Mouse (Mus musculus) mouse embryonic stem cell (cell line): ENCODE results near the gene Scyl3.

Experiments used
- in situ Hi-C, 2 experiments: fragments of 300-500 bp; cut with MboI; formaldehyde crosslinking; loops; 1 replicate in 1 of 2; 3 replicates in 1 of 2; pipeline ENCODE4 v1.14.3; 2019 to 2020; ENCODE audit warnings: low sequenced_read_pairs in 2 of 2, low pct_unique_long_range_greater_than_20kb in 1 of 2, mixed read lengths in 1 of 2; ENCODE audit not compliant: unreplicated experiment in 1 of 2

The Scyl3 gene

GRCm38 (mm10) chr1:163928846-163929245, at the start of gene Scyl3:
Gene Scyl3, plus strand, starts transcription at chr1:163929100.
- in situ Hi-C loops = loop anchor here in 1 of 2 experiments (25.0 kb wide), 1 partner anchor 1217 kb away; no protein-coding TSS in a partner anchor

- in situ Hi-C loops = no loop called here
Observed at GRCm38 (mm10) chr1:163889629-163890028, 39.3 kb upstream of the Scyl3 start.

GRCm38 (mm10) chr1:163893294-163893693, 35.6 kb upstream of the Scyl3 start:
- in situ Hi-C loops = no loop called here

DNA sequence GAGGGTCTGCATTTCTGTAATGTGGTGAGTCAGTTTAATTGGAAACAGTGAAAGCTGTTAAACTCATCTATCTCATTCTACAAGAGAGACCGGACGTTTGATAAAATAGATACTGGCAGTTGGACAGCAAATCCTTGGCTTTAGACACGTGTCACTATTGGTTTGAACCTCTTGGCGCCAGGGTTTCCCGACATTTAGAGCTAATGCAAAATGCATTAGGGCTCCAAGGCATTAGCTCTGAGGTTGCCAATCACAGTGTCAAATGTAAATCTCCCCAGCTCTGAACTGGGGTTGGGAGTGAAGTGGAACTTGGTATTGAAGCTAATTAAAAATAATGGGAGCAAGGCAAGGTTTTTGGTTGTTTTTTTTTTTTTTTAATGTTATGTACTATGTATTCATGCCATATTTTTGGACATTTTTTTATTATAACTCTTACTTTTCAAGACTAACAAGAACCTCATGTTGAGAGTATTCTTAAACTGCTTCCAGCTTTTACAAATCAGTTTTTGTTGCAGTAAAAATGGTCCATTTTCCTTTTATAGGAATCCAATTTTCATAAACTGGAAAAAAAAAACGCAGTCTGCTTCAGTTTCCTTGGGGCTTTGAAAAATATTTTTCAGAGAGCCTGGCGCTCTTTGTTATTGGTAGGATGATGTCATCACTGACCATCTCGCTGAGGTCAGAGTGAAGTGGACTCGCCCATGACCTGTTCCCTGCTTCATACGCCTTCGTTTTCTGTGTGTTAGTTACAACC, 34.9 kb upstream of the Scyl3 start:
- in situ Hi-C loops = no loop called here

- in situ Hi-C loops = no loop called here
Observed at GRCm38 (mm10) chr1:163898291-163898764, 30.6 kb upstream of the Scyl3 start.

DNA sequence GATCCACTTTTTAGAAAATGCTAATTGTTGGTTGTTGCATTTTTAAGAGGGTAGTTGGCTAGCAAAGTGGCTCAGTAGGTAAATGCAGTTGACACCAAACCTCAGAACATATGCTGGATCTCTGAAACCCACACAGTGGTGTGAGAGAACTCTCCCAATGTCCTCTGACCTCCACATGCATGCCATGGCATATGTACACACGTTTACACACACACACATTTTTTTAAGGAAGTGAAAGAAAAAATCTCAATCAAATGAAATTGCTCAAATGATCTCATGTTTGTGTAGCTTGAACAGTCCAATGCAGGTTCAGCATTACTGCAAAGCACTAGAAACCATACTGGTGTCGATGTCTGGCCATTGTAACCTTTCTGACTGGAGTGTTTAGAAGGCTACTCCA, 29.3 kb upstream of the Scyl3 start:
- in situ Hi-C loops = no loop called here

DNA sequence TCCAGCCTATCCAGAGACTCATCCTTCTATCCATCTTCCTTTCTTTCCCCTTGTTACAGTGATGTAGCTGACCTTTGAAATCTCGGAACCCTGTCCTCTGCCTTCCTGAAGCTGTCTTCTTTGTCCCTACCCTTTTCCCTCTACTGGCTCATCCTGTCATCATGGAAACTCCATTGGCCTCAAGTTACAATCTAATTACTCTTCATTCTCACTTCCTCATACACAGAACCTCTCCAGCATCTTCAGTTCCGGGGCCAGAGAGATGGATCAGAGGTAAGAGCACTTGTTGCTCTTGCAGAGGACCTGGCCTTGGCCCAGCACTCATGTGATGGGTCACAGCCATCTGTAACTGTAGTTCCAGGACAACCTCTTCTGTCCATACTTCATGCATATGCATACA, 28.7 kb upstream of the Scyl3 start:
- in situ Hi-C loops = no loop called here

DNA sequence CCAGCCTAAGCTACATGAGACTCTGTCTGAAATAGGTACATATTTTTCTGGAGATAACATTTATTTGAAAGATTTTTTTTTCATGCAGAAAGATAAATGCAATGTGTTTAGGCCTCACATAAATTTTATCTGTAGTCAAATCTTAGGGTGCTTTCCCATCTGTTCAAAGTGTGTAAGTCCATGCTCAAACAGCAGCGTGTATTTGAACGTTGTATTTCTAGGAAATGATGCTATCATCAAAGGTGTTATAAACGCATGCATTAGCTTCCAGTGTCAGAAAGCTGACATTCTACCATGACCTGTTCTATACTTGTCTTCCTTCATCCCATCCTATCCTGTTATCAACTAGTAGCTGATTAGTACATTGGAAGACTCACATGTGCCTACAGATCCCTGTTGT, 25.5 kb upstream of the Scyl3 start:
- in situ Hi-C loops = no loop called here

DNA sequence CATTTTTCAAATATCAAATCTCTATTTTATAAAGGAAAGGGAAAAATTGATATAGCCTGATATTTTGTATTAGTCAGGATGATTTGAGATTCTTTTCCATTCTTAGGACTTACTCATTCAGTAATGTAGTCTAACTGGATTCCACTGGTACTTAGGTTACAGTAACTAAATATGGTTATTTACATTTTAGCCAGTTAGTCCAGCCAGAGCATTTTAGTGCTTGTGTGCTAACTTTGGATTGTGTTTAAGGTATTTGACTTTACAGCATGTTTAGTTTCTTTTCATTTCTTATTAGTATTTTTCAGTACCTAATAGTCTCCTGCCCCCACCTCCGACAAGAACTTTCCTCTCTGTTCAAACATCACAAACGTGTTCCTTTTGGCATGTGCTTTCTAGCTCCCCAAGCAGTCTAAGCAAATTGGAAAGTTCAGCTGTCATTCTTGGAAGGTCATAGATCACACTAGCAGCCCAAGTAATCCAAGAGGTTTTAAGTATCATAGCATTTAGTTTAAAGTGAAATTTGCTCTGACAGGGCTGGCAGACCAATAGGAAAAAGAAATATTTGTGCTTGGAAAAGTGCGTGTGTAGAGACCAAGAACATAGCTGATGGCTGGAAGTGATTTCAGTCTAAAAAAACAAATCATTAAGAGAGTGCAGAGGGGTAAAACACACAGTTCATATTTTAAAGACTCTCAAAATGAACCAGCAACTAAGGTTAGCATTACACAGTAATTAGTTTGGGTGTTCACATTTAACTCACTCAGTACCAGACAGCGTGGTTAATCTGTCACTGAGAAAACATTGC, 21.7 kb upstream of the Scyl3 start:
- in situ Hi-C loops = no loop called here

DNA sequence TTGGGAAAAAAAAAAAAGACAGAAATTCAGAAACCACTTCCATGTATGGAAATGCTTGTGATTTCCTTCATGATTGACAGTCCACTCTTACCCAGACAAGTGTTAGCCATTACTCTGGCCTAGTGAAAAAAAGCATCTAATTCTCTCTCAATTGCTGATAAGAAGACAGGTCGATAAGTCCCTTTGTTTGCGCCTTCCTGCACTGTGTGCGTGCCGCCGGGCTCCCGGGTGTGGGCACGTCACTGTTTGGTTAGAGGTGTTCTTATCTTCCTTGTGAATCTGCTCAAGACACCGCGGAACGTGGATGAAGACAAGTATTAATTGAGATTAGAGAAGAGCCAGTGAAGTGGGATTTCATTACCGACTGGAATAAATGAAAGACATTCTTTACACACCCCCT, 20.5 kb upstream of the Scyl3 start:
- in situ Hi-C loops = no loop called here

GRCm38 (mm10) chr1:163910343-163910742, 18.6 kb upstream of the Scyl3 start:
- in situ Hi-C loops = no loop called here

DNA sequence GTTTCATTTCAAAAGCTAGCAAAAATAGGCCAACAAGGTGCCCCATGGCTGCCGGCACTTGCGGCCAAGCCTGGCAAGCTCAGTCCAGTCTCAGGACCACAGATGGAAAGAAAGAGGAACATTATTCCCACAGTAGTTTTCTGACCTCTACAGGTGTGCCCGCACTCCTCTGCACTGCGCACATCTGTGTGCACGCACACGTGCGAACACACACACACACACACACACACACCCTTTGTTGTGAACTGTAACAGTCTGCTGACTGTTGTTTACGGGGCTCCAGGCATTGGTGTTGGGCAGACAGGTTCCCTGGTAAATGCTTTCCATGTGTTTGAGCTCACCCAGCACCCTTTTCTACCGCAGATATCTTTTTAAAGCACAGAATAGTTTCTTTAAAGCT, 18.1 kb upstream of the Scyl3 start:
- in situ Hi-C loops = no loop called here

DNA sequence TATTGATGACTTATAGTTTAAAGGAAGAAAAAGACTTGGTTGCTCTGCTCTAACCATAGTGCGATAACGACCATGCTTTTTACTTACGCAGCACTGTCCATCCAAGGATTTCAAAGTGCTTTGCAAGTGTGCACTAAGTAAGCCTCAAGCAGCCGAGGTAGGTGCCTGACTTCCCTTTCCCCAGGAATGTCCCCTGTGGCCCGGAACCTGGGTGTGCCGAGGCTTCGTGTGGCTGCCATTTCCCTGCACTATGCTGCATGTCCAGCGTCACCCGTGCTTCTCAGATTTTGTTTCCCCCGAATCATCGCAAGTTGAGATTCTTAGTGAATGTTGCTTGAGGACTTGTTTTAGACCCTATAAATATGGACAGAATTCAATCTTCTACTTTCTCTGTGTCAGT, 16.9 kb upstream of the Scyl3 start:
- in situ Hi-C loops = no loop called here

DNA sequence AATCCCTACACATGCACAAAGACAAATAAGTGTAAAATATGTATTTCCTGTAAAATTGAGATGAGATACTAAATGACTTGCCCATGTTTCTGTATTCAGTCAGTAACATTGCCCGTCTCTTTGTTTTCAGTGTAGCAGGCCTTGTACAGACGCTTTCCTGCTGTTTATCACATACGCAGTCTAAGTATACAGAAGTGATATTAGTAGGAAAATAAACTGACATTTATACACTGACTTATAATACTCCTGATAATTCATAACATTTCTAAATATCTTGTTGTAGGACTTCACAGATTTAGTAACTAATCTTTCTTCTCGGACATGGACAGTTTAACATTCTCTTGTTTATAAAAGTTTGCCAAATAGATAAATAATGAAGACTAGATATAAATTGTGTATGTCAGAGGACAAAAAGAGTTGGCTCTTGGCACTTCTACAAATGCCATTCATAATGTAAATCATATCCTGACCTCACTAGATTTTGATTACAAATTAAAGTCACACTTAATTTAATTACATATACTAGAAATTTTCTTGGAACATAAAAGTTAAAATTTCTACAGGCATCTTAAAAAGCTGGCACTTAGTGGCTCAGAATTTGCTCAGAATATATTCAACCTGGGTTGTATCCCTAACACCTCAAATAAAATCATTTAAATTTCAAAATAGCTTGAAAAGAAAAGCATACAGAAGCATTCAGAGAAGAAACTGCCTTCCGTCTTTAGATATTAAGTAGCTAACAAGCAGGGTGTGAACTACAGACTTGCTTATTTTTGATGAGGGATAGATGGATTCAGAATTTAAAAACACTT, 11.3 kb upstream of the Scyl3 start:
- in situ Hi-C loops = no loop called here

DNA sequence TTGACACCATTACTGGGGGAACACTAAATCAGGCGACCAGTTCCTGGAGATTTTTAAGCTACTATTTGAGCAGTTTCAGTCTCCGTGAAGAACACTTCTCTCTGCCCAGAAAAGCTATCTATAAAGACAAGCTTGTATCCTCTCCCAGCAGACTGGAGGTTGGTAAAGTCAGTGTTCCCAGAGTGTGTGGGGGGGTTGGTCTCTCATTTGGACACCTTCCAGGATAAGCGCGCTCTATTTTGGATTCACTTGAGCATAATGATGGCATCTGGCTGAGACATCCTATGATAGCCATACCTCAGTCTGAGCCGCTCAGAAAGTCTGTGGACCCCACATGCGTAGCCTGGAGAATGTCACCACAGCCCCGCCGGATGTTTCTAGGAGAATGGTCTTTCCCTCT, 4.8 kb upstream of the Scyl3 start:
- in situ Hi-C loops = no loop called here

- in situ Hi-C loops = loop anchor here in 1 of 2 experiments (25.0 kb wide), 1 partner anchor 1218 kb away; no protein-coding TSS in a partner anchor
Observed at GRCm38 (mm10) chr1:163929636-163930457, 947 bp downstream of the Scyl3 start.

GRCm38 (mm10) chr1:163930458-163930794, 1.5 kb downstream of the Scyl3 start:
- in situ Hi-C loops = loop anchor here in 1 of 2 experiments (25.0 kb wide), 1 partner anchor 1218 kb away; no protein-coding TSS in a partner anchor

- in situ Hi-C loops = loop anchor here in 1 of 2 experiments (25.0 kb wide), 1 partner anchor 1220 kb away; no protein-coding TSS in a partner anchor
Observed at GRCm38 (mm10) chr1:163931801-163932200, 2.9 kb downstream of the Scyl3 start.
